Comparison of ENCODE assay signal across 8 mouse cellular contexts in genomic region chr17:4994504-4994812, GRCm38 (mm10). TPM values are rescaled to one million over a fixed set of nuclear protein-coding genes. Genes with fewer than 3 reads are reported as not detected.
DNase-seq lines count a peak whose midpoint lies in the region; ATAC-seq lines count a peak whose summit lies in the region.

No protein-coding gene starts in this region.

- no peaks in the 10 kb centered on the region for H3K27me3 ChIP-seq in limb, embryonic 11.5 days (ENCODE audit: control insufficient read depth, insufficient read depth, low read length)
- H3K27me3 ChIP-seq in stomach, embryonic 14.5 days (ENCODE audit: control insufficient read depth, insufficient read depth, low read length): no peaks in the 10 kb centered on the region

- 0 out of 2 replicates have a peak, but pooled peaks cover 4% of the 10 kb centered on the region for H3K4me1 ChIP-seq in limb, embryonic 11.5 days (ENCODE audit: control insufficient read depth, insufficient read depth, low read length)
- peaks cover 6% of the 10 kb centered on the region; the same call in 1 of the 2 replicates for H3K4me1 ChIP-seq in stomach, embryonic 14.5 days (ENCODE audit: control insufficient read depth, insufficient read depth, low read length)

- H3K4me2 ChIP-seq in limb, embryonic 11.5 days (ENCODE audit: low read depth, severe bottlenecking): peak overlapping the region; percentile 70
- peak overlapping the region; percentile 78 for H3K4me2 ChIP-seq in stomach, embryonic 14.5 days (replicated peaks; ENCODE audit: low read depth, low read length)

- H3K9me3 ChIP-seq in limb, embryonic 11.5 days (ENCODE audit: control insufficient read depth, low read length): no peaks in the 10 kb centered on the region
- no peaks in the 10 kb centered on the region for H3K9me3 ChIP-seq in stomach, embryonic 14.5 days (ENCODE audit: control insufficient read depth, low read depth, low read length)

- H3K4me3 ChIP-seq in limb, embryonic 11.5 days (ENCODE audit: low read depth, low read length): peak overlapping the region; percentile 94
- H3K4me3 ChIP-seq in stomach, embryonic 14.5 days (ENCODE audit: low read depth, low read length): peak overlapping the region; percentile 96

- peak; percentile 61 to 67 for DNase-seq in cerebellum, postnatal 14 days
- DNase-seq in cerebellum, adult 8-10 months: no peak
- DNase-seq in right cerebral cortex, postnatal 25 days: peak; percentile 48
- DNase-seq in right cerebral cortex, postnatal 10 days (ENCODE audit: low spot score in 2 of 2): no peak
- DNase-seq in limb, embryonic 11.5 days (ENCODE audit: low spot score): no peak
- DNase-seq in left cerebral cortex, adult 11 months (ENCODE audit: low spot score): no peak
- DNase-seq in kidney, postnatal 10 days: no peak

- ATAC-seq in limb, embryonic 11.5 days (ENCODE audit: insufficient number of reproducible peaks, low FRiP score, low TSS enrichment, low read depth): peak; percentile 33; the same call in 1 of the 2 replicates
- peak; percentile 40 for ATAC-seq in stomach, embryonic 14.5 days (ENCODE audit: insufficient number of reproducible peaks, insufficient read depth, low FRiP score, low read depth)

- H3K9ac ChIP-seq in limb, embryonic 11.5 days (ENCODE audit: low read length): peak overlapping the region; percentile 98
- H3K9ac ChIP-seq in stomach, embryonic 14.5 days (replicated peaks; ENCODE audit: low read depth, low read length): peak overlapping the region; percentile 96

- no peaks in the 10 kb centered on the region for H3K36me3 ChIP-seq in limb, embryonic 11.5 days (ENCODE audit: control insufficient read depth, insufficient read depth, low read length)
- no peaks in the 10 kb centered on the region for H3K36me3 ChIP-seq in stomach, embryonic 14.5 days (ENCODE audit: control insufficient read depth, insufficient read depth, low read length)

- under 1% methylated on average over 46 of the region's 55 CpGs for WGBS in limb, embryonic 11.5 days
- whole genome bisulfite sequencing in stomach, embryonic 14.5 days: 1% methylated on average over 39 of the region's 55 CpGs

- H3K27ac ChIP-seq in limb, embryonic 11.5 days (replicated peaks; ENCODE audit: low read depth, low read length): peak overlapping the region; percentile 100
- H3K27ac ChIP-seq in stomach, embryonic 14.5 days (ENCODE audit: low read length): peak overlapping the region; percentile 100

RNA-seq across cellular contexts. Expression of gene Arid1b, which starts 0.3 kb away (rescaled TPM):
- polyA plus RNA-seq in limb, embryonic 11.5 days (2014; fragmentation: Nextera tagmentation; extraction: Ambion mirVana): 14.8 and 18.5 TPM in 2 replicates
- polyA plus RNA-seq in stomach, embryonic 14.5 days (2014; fragmentation: Nextera tagmentation; extraction: Ambion mirVana): 21.0 and 22.6 TPM in 2 replicates

Comparison
In these comparisons a context has a peak if more than half of its experiments do, and no peak if none do; other contexts are left out.
1. DNase-seq: peak in cerebellum, postnatal 14 days (2 of 2) and right cerebral cortex, postnatal 25 days (single experiment); none in cerebellum, adult 8-10 months (single experiment), right cerebral cortex, postnatal 10 days (0 of 2), limb, embryonic 11.5 days (single experiment), left cerebral cortex, adult 11 months (single experiment) and kidney, postnatal 10 days (single experiment).